Mouse (Mus musculus) v-Abl transformed pro-B cells (cell line): Measurements from ENCODE around the gene Vmn1r1.
"Not testable (repeated sequence)": the region's sequence is repeated elsewhere in the genome, so short reads cannot be mapped to it uniquely, and the experiment has no call there.

Experiments
- in situ Hi-C, 2 experiments: fragments of 400-800 bp; cut with MboI; formaldehyde crosslinking; loops; one replicate each; pipeline ENCODE4 v1.15.1; 2025; ENCODE audit not compliant: unreplicated experiment in 2 of 2

The Vmn1r1 gene

DNA sequence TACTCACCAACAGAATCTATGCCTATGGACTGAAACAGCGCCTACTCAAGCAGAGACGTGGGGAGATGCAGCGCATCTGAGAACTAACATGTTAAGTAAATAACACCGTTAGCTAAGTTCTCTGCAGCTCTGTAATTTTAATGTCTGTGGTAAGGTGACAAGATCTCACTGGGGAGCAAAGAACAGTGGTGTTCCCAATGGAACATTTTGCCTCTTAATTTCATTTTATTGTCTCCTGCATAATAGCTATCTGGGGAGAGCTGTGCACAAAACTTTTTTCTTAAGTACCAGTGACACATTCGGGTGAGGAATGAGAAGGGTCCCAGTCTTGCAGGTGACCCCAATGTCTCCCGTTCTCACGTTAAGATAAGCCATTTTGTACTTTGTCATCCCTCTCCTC lies at the start of gene Vmn1r1:
Vmn1r1 (minus strand) TSS at position 101 of the 400 bp plus-strand sequence.
- in situ Hi-C loops: loop anchor here in 1 of 2 experiments (25.0 kb wide), 1 partner anchor 1073 kb away; no protein-coding TSS in a partner anchor

DNA sequence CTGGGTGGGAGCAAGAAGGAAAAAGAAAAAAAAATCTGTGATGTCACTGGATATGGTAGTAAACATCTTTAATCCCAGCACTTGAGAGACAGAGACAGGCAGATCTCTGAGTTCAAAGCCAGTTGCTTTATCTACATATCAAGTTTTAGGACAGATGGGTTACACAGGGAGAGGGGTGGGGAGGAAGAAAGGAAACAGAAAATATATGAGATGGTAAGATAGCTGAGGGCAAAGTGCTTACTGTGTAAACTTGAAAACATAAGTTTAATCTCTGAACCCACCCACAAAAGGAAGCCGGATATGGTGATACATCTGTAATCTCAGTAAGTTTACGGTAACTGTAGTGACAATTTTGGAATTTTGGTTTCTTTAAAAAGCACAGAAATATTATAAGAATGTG lies 46.0 kb upstream of the Vmn1r1 start:
- in situ Hi-C loops: no loop called here

DNA sequence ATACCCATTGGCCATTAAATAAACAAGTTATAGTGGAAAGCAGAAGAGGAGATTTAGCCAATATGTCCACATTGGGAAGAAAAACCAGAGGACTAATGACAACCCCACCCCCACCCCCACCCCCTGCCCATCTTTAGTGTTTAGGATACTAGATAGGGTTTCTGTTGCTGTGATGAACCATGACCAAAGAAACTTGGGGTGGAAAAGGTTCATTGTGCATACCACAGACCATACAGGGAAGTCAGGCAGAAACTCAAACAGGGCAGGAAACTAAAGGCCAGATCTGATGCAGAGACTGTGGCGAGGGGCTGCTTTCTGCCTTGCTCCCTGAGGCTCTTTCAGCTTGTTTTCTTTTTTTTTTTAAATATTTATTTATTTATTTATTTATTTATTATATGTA lies 28.3 kb upstream of the Vmn1r1 start:
- in situ Hi-C loops: no loop called here

DNA sequence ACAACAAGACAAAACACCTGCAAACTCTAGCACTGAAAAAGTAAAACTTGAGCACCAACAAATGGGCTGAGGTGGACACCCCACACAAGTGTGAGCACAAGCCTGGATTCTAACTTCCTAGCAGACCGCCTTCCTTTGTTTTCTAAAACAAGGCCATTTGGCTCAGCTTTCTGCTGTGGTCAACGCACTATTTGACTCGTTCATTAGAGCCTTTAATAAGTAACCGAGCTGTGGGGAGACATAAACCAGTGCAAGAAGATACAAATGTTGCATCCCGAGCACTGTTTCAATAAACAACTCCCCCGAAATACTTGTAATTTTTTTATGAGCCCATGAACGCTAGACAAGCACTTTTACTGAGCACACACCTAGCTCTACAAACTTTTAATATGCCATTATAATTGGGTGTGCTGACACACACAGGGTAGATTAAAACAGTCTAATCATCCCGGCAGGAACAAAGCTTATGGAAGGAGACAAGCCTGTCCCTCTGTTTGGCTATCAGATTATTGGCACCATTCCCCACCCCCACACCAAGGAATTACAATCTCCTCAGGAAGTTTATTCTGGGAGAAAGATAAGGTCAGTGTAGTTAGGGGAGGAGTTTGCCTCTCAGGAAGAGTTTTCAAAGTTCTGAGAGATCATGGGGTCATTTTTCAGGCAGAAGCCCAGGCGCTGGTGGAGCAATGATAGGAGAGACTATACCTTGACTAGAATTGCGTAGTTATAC lies 27.7 kb upstream of the Vmn1r1 start:
- in situ Hi-C loops: no loop called here

DNA sequence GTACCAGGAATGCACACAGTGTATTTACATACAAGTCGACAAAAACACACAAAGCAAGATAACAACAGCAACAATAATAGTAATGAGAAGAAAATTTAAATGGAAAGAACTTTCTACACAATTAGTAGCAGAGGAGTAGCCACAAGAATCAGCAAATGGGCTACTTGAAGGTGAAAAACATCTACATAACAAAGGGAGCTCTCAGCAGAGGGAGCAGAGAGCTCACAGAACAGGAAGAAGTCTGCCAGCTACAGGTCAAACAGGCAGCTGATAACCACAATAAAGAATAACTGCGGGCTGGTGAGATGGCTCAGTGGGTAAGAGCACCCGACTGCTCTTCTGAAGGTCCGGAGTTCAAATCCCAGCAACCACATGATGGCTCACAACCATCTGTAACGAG lies 26.9 kb upstream of the Vmn1r1 start:
- in situ Hi-C loops: no loop called here

DNA sequence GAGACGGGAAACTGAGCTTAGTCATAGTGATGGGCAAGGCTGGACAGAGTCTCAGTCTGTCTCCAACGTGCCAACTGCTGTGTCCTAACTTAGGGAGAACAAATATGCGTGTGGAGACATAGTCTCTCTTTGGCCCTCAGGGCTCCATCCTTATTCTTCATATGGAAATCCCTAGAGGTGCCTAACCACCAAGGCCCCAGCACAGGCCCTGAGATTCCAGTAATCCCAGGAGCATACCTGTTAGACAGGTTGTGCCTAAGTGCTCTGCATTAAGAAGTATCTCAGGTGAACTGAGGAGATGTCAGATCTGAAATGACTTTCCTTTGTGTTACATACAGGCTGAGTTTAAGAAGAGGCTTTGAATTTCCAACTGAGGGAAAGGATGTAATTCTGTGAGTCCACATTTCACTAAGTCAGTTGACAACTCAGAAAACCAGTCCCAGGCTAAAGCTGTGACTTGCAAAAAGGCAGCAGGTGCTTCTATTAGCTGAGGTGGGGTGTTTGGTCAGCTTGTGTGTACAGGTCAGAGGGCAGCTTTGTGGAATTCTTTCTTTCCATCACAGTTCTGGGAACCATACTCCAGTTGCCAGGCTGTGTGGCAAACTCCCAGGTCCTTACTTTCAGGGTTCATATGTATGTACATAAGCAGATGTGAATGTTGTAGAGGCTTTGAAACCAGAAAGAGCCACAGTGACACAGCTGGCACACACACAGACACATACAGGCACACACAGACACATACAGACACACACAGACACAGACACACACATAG lies 25.6 kb upstream of the Vmn1r1 start:
- in situ Hi-C loops: no loop called here

DNA sequence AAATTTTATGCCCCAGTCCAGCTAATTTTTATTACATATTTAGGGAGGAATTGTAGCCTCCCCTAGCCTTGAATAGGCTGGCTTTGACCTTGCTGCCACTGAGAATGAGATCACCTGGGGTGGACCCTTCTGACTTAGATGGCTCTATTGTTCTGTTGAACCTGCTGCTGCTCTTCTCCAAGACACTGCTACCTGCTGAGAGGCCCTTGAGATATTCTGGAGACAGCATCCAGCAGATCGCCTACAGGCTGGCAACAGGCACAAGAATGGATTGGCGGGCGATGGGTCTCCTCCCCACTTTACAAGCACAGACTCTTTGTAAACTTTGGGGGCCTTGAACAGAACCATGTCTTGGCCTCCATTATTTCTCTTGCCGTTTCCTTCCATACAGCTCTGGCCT lies 18.2 kb upstream of the Vmn1r1 start:
- in situ Hi-C loops: not testable (repeated sequence)

DNA sequence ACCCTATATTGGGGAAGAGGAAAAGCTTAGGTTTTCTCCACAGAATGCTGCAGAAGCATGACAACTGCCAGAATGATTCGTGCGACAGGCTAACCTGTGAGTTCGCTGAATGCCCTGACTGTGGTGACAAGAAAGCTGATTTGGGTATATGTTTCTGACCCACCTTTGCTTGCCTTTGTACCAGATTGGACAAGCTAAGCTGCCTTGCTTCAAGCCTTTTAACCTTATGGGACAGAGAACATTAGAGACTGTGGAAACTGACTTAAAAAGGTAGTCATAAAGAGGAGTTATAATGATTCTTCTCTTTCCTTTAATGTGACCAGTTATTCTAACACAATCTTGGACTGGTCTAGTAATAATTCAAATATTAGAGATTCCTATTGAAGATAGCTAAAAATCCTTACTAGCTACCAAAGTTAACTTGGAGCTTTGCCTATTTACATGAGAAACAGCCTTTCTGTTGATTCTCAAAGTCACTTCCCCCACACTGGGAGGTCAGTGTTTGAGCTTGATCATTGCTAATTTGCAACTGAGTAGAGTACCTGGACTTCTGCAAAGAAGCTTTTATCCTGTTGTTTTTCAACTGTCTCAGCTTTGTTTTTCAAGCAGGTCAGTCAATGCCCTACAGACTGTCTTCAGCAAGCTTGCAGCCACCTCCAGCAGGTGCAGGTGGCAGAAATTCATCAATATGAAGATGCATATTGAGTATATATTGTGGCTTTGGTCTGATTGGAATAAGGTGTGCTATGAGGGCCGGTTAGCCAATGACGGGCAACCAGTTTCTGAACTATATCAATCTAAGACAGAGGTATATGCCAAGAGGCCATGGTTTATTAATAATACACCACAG lies 17.4 kb upstream of the Vmn1r1 start:
- in situ Hi-C loops: no loop called here

DNA sequence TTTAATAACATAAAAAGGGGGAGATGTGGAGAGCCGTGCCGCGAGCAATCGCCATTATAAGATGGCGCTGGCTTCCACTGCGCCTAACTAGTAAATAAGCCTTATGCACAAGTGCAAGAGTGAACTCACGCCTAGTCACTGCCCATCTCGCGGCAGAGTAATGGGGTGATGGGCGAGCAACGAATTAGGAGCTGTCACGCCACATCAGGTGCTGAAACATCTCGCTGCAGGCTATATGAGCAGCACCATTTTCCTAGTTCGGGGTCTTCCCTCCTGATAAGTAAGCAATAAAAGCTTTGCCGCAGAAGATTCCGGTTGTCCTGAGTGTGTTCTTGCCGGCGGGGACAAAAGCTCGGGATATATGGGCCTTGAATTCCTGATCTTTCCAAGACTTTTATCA lies 12.7 kb upstream of the Vmn1r1 start:
- in situ Hi-C loops: not testable (repeated sequence)

DNA sequence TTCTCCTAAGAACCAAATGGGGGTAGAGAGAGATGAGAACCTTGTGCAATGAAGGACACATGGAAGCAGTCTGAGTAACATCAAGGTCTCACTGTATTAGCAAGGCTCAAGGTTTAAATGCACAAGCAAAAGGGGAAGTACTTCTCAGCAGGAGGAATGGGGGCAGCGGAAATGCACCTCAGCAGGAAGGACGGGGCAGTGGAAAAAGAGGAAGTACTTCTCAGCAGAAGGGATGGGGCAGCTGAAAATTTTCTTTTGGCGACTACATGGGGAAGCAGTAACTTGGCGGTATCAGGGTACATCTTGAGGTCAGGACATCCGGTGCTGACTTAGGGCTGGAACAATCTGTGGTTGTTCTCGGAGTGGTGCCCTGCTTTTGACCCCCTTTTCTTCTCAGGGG lies 5.9 kb upstream of the Vmn1r1 start:
- in situ Hi-C loops: loop anchor here in 1 of 2 experiments (25.0 kb wide), 1 partner anchor 1067 kb away; no protein-coding TSS in a partner anchor

DNA sequence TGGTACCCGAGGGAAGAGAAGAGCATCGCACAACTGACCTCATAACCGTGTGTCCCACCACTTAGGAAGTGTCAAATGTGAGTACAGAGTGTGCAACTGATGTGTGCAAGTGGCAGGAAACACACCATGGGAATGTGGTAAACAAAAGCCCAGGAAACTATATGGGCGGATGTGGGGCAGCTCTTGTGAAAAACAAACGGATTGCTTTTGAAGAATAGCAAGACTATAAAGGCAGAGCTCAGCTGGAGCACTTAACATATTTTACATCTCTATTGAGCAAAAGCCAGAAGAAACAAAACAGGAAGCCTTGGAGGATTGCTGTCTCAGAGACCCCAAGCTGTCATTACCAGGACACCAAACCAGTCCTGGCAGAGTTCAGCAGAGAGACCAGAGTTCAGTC lies 1.3 kb downstream of the Vmn1r1 start:
- in situ Hi-C loops: loop anchor here in 1 of 2 experiments (25.0 kb wide), 1 partner anchor 1074 kb away; no protein-coding TSS in a partner anchor

DNA sequence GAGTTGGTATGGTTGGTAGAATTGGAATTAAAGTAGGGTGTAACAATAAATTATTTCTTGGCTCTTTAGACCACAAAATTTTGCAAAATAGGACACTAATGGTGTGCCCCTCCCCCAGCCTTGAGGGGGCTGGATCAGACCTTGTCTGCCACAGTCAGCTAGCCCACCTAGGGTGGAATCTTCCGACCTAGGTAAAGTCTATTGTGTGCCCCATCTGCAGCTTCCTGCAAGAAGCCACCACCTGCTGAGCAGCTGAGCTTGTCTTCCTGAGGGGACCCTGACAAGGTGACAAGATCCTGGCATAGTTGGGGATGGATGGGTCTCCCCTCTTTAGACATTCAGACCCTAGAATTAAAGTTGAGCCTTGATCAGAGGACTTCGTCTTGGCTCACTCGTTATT lies 4.7 kb downstream of the Vmn1r1 start:
- in situ Hi-C loops: loop anchor here in 1 of 2 experiments (25.0 kb wide), 1 partner anchor 1078 kb away; no protein-coding TSS in a partner anchor

DNA sequence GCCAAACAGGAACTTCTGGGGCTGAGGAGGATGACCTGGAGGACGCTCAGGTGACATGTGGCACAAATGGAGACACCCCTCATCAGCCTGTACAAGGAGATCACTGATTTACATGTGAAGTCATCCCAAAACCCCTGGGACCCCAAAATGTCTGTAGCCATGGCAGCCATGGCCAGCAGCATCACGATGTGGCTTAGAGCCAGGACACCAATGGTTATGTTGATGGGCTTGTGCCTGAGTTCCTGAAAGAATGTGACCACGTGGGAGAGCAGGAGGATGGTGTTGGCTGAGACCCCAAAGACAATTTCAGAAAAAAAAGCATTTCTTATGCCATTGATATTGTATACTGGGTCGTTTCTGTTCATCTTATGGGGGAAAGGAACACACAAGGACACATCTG lies 6.6 kb downstream of the Vmn1r1 start:
- in situ Hi-C loops: loop anchor here in 1 of 2 experiments (25.0 kb wide), 1 partner anchor 1080 kb away; no protein-coding TSS in a partner anchor

DNA sequence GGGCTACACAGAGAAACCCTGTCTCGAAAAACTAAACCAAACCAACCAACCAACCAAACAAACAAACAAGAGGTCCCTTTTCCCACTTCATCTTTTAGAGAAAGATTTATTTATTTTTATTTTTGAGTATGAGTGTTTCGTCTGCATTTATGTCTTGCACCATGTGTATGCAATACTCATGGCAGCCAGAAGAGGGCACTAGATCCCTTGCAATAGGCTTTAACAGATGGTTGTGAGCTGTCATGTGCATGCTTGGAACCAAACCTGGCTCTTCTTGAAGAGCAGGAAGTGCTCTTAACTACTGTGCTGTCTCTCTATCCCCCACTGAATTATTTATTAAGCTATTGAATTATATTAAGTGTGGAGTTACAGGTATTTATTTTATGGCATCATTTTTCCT lies 14.3 kb downstream of the Vmn1r1 start:
- in situ Hi-C loops: loop anchor here (5.0 to 25.0 kb wide), 4 partner anchors 187 to 1112 kb away; partner anchors contain the start of gene Fbxo28 (in 1 of the 2)

DNA sequence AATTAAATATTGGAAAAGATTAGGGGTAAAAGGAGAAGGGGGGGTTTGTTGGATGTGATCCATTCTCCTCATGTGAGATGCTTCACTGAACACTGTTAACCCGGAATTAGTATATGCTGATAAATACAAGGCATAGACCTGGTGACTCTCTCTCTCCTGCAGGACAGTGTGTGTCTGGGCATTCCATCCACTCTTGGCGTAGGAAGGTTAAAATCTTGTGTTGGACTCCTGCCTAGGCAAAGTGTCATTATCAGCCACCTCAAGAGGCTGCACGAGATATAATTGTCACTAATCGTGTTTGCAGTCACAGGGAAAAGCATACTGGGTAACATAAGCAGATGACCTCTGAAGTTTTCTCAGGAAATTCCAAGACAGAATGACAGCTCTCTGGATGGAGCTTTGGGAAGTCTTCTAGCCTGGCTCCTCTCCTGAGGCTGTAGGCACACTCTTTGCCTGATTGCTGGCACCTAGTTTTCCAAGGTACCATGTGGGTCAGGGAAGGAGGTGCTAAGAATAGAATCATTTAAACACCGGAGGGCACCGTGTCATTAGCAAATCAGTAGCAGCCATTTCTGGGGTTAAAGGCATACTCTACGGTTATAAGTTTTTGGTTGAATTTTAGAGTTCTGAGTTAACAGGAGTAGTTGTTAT lies 15.3 kb downstream of the Vmn1r1 start:
- in situ Hi-C loops: loop anchor here (25.0 kb wide), 2 partner anchors 188 to 1113 kb away; partner anchors contain the start of gene Fbxo28 (in 1 of the 2)

DNA sequence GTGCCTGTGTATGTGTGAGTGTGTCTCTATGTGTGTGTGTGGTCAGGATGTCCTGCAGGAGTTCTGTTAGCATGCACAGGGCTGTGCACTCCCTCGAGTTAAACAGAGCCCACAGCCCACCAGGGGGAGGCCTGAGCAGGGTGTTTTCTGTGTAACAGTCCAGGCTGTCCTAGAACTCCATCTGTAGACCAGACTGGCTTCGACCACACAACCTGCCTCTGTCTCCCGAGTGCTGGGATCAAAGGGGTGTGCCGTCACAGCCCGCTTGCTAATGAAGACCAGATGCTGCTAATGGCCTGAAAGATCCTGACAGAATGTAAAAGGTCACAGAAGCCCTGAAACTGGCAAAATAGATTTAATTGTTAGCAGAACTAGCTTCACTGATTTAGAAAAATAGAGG lies 18.7 kb downstream of the Vmn1r1 start:
- in situ Hi-C loops: loop anchor here (25.0 kb wide), 2 partner anchors 192 to 1117 kb away; partner anchors contain the start of gene Fbxo28 (in 1 of the 2)

DNA sequence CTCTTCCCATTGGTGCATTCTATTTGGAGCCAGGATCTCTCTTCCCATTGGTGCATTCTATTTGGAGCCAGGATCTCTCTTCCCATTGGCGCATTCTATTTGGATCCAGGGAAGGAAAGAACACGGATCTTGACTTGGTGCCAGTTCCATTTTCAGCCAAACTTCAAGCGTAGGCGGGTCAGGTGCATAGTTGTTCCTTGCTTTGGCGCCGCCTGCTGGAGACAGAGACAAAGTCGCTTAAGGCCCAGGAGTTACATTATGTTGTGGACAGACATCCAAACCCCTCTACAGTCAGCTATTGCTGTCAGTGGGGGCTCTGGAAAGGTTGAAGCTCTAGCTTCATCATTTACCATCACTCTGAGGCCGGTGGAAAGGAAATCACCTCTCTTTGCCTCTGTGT lies 21.0 kb downstream of the Vmn1r1 start:
- in situ Hi-C loops: loop anchor here (5.0 to 25.0 kb wide), 4 partner anchors 194 to 1119 kb away; partner anchors contain the start of gene Fbxo28 (in 1 of the 2)

DNA sequence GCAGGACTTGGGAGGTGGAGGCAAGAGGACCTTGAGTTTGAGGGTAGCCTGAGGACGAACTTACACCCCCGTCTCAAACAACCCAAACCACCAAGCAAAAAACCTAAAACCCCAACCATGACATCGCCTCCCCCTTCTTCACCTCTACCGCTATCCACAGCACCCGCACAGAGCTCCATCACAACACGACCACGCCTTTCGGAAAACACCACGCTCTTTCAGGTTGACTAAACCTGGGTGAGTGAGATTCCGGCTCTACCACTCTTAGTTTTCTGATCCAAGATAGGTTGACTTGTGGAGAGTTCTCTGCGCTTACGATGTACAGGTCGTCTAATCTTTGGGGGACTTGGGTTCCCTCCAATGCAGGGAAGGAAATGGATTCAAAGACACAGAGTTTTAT lies 21.6 kb downstream of the Vmn1r1 start:
- in situ Hi-C loops: loop anchor here (5.0 to 25.0 kb wide), 4 partner anchors 195 to 1120 kb away; partner anchors contain the start of gene Fbxo28 (in 1 of the 2)

DNA sequence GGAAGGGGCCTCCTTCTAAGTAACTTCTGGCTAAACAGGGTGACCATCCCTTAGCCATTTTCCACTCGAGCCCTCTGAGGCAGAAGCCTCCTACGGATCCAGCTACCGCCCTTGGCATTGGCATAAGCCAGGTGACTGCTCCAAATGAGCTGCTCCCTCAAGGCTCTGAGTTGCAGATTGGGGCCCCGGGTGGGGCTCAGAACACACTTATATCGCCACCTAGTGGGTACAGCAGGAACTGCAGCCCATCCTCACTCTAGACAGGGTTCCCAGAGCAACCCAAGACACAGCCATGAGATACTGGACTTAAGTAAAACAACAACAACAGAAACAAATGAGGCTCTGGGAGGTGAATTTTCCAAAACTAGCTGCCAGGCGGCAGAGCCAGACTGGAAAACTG lies 23.9 kb downstream of the Vmn1r1 start:
- in situ Hi-C loops: loop anchor here (5.0 to 25.0 kb wide), 4 partner anchors 197 to 1122 kb away; partner anchors contain the start of gene Fbxo28 (in 1 of the 2)
